20 mouse cellular contexts compared by ENCODE assay signal in genomic region chr11:90357371-90357770, GRCm38 (mm10). TPM values are rescaled to one million over a fixed set of nuclear protein-coding genes. Genes with fewer than 3 reads are reported as not detected.
DNase-seq lines count a peak whose midpoint lies in the region; ATAC-seq lines count a peak whose summit lies in the region.
"Had no signal": no experiment of that assay in that cellular context is flagged by ENCODE, and none has a peak within 500 bp of the region (broad histone marks: within the 10 kb centered on the region; RNA-seq: fewer than 3 reads in every experiment).

No protein-coding gene starts in this region.

- no peaks in the 10 kb centered on the region for H3K36me3 ChIP-seq in heart, embryonic 13.5 days
- no peaks in the 10 kb centered on the region for H3K36me3 ChIP-seq in limb, embryonic 15.5 days
- no peaks in the 10 kb centered on the region for H3K36me3 ChIP-seq in limb, embryonic 10.5 days
- no peaks in the 10 kb centered on the region for H3K36me3 ChIP-seq in liver, embryonic 15.5 days (replicated peaks)
- H3K36me3 ChIP-seq: hindbrain, embryonic 10.5 days; limb, embryonic 13.5 days had no signal

- 85% methylated on average over 7 of the region's 7 CpGs for WGBS in heart, embryonic 13.5 days
- WGBS in limb, embryonic 15.5 days: 76% methylated on average over 7 of the region's 7 CpGs
- WGBS in limb, embryonic 10.5 days: 90% methylated on average over 7 of the region's 7 CpGs
- WGBS in liver, embryonic 15.5 days (ENCODE audit: insufficient replicate concordance): 59% methylated on average over 7 of the region's 7 CpGs

- 0 out of 2 replicates have a peak, but pooled peaks cover 5% of the 10 kb centered on the region for H3K27me3 ChIP-seq in heart, embryonic 13.5 days (replicated peaks)
- no peaks in the 10 kb centered on the region for H3K27me3 ChIP-seq in limb, embryonic 15.5 days
- no peaks in the 10 kb centered on the region for H3K27me3 ChIP-seq in limb, embryonic 10.5 days (ENCODE audit: low read depth, poor library complexity, severe bottlenecking)
- no peaks in the 10 kb centered on the region for H3K27me3 ChIP-seq in liver, embryonic 15.5 days

- no peaks in the 10 kb centered on the region for H3K9me3 ChIP-seq in heart, embryonic 13.5 days
- no peaks in the 10 kb centered on the region for H3K9me3 ChIP-seq in limb, embryonic 15.5 days
- no peaks in the 10 kb centered on the region for H3K9me3 ChIP-seq in limb, embryonic 10.5 days (replicated peaks)
- H3K9me3 ChIP-seq in liver, embryonic 15.5 days (replicated peaks): no peaks in the 10 kb centered on the region
- H3K9me3 ChIP-seq: hindbrain, embryonic 10.5 days; limb, embryonic 13.5 days had no signal

- no peak overlapping the region for H3K4me3 ChIP-seq in heart, embryonic 13.5 days
- no peak overlapping the region for H3K4me3 ChIP-seq in limb, embryonic 15.5 days
- H3K4me3 ChIP-seq in limb, embryonic 10.5 days: no peak overlapping the region
- H3K4me3 ChIP-seq in brown adipose tissue, adult 24 weeks (ENCODE audit: insufficient read depth, low read depth, low read length): no peak overlapping the region
- no peak overlapping the region for H3K4me3 ChIP-seq in liver, embryonic 15.5 days (replicated peaks)
- H3K4me3 ChIP-seq: erythroblast, embryonic 14.5 days; hindbrain, embryonic 10.5 days; layer of hippocampus, adult 2 months; limb, embryonic 13.5 days had no signal

- H3K4me1 ChIP-seq in heart, embryonic 13.5 days: peaks cover 41% of the 10 kb centered on the region
- peaks cover 35% of the 10 kb centered on the region for H3K4me1 ChIP-seq in limb, embryonic 15.5 days
- H3K4me1 ChIP-seq in limb, embryonic 10.5 days: peaks cover 22% of the 10 kb centered on the region
- H3K4me1 ChIP-seq in brown adipose tissue, adult 24 weeks (ENCODE audit: control insufficient read depth, insufficient read depth, insufficient read length, low read length): peaks cover 11% of the 10 kb centered on the region
- peaks cover 27% of the 10 kb centered on the region for H3K4me1 ChIP-seq in liver, embryonic 15.5 days (replicated peaks)

- ATAC-seq in heart, embryonic 13.5 days (ENCODE audit: extremely low read depth, insufficient number of reproducible peaks, low FRiP score, low TSS enrichment): no peak
- ATAC-seq in limb, embryonic 15.5 days (ENCODE audit: insufficient number of reproducible peaks, low FRiP score, low TSS enrichment, low read depth): no peak
- ATAC-seq in liver, embryonic 15.5 days (ENCODE audit: insufficient read depth): no peak
- ATAC-seq in granulocyte monocyte progenitor cell, adult 5-6 weeks (replicated peaks; ENCODE audit: poor library complexity, severe bottlenecking): no peak
- ATAC-seq: forebrain, embryonic 14.5 days; midbrain, embryonic 16.5 days had no signal

- DNase-seq in heart, adult 18-20 months: no peak
- no peak for DNase-seq in limb, embryonic 10.5 days (ENCODE audit: low spot score)
- no peak for DNase-seq in frontal cortex, postnatal 25 days (ENCODE audit: low spot score in 2 of 2)
- DNase-seq: adrenal gland, adult 8-10 months; B cell, adult 2 months; cerebellum, adult 11 months; cerebellum, postnatal 25 days; retina, postnatal 1 day; thymus, adult 2 months had no signal

- no peak overlapping the region for H3K4me2 ChIP-seq in heart, embryonic 13.5 days
- no peak overlapping the region for H3K4me2 ChIP-seq in limb, embryonic 15.5 days
- H3K4me2 ChIP-seq in liver, embryonic 15.5 days: no peak overlapping the region

- H3K27ac ChIP-seq in heart, embryonic 13.5 days (replicated peaks): peak overlapping the region; percentile 64
- H3K27ac ChIP-seq in limb, embryonic 15.5 days: peak overlapping the region; percentile 13; the same call in 1 of the 2 replicates
- H3K27ac ChIP-seq in limb, embryonic 10.5 days: no peak overlapping the region
- H3K27ac ChIP-seq in brown adipose tissue, adult 24 weeks (replicated peaks; ENCODE audit: low read depth, low read length): peak overlapping the region; percentile 74
- H3K27ac ChIP-seq in liver, embryonic 15.5 days (replicated peaks): peak overlapping the region; percentile 67
- H3K27ac ChIP-seq: layer of hippocampus, adult 2 months; limb, embryonic 13.5 days had no signal

- H3K9ac ChIP-seq in heart, embryonic 13.5 days: no peak overlapping the region
- no peak overlapping the region for H3K9ac ChIP-seq in limb, embryonic 15.5 days
- H3K9ac ChIP-seq in liver, embryonic 15.5 days: no peak overlapping the region
- H3K9ac ChIP-seq: limb, embryonic 13.5 days had no signal

RNA-seq across cellular contexts. Expression of gene Hlf, which starts 33.3 kb away (rescaled TPM):
- polyA plus RNA-seq in heart, embryonic 13.5 days (2015; fragmentation: Nextera tagmentation; extraction: Ambion mirVana): 3.0 and 3.3 TPM in 2 replicates
- total RNA-seq in heart, adult 18-20 months (2021): 10 to 100 TPM; 11.3 TPM
- polyA plus RNA-seq in limb, embryonic 15.5 days (2015; fragmentation: Nextera tagmentation; extraction: Ambion mirVana): 2.6 and 3.1 TPM in 2 replicates
- polyA plus RNA-seq in limb, embryonic 10.5 days (2016; fragmentation: Nextera tagmentation; extraction: Ambion mirVana): 0.21 and 0.29 TPM in 2 replicates
- 12.9 and 32.9 TPM in 2 replicates for polyA plus RNA-seq in brown adipose tissue, adult 24 weeks (2012; ENCODE audit: insufficient read depth, insufficient read length, missing spikeins)
- polyA plus RNA-seq in liver, embryonic 15.5 days (2015; fragmentation: Nextera tagmentation; extraction: Ambion mirVana): 5.0 TPM in 2 replicates
- total RNA-seq in granulocyte monocyte progenitor cell, adult 5-6 weeks (2014; fragmentation: Nextera tagmentation): 10.2 and 11.0 TPM in 2 replicates
- 2.3 and 2.5 TPM in 2 replicates for total RNA-seq in granulocyte monocyte progenitor cell, adult 5-6 weeks (2017)
